Mouse (Mus musculus): ENCODE measurements around the gene Msmp. TPM values are rescaled to one million over a fixed set of nuclear protein-coding genes. Genes with fewer than 3 reads are reported as not detected.
A peak's percentile ranks its signal among the peaks of the same experiment; 100 is the strongest.

Gene Msmp
- total RNA-seq (2021): not detected

- DNase-seq (ENCODE audit: extremely low spot score in 1 of 2, low spot score in 1 of 2): no peak
These were observed at the start of gene Msmp for GRCm38 (mm10) chr4:43584444-43585416. Gene Msmp, minus strand, starts transcription at chr4:43584494.

- DNase-seq (ENCODE audit: extremely low spot score in 1 of 2, low spot score in 1 of 2): no peak
These were observed 49.4 kb upstream of the Msmp start for GRCm38 (mm10) chr4:43633736-43634135.

DNA sequence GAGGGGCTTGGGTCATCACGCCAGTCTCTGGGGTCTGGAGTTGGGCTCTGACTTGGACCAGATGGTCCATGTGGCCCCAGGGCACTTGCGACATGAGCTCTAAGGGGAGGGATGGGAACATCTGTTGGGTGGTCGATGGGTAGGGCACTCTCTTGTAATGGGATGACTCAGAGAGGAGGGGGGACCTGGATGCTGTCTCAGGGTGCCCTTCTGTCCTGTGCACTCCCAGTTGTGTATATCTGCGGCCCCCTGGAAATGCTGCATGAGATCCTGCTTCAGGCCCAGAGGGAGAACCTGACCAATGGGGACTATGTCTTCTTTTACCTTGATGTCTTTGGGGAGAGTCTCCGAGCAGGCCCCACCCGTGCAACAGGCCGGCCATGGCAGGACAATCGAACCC, 49.0 kb upstream of the Msmp start:
- DNase-seq (ENCODE audit: extremely low spot score in 1 of 2, low spot score in 1 of 2): no peak

- DNase-seq (ENCODE audit: extremely low spot score in 1 of 2, low spot score in 1 of 2): peak in 1 of 2 experiments; percentile 31
These were observed 47.9 kb upstream of the Msmp start for GRCm38 (mm10) chr4:43631956-43632920.

DNA sequence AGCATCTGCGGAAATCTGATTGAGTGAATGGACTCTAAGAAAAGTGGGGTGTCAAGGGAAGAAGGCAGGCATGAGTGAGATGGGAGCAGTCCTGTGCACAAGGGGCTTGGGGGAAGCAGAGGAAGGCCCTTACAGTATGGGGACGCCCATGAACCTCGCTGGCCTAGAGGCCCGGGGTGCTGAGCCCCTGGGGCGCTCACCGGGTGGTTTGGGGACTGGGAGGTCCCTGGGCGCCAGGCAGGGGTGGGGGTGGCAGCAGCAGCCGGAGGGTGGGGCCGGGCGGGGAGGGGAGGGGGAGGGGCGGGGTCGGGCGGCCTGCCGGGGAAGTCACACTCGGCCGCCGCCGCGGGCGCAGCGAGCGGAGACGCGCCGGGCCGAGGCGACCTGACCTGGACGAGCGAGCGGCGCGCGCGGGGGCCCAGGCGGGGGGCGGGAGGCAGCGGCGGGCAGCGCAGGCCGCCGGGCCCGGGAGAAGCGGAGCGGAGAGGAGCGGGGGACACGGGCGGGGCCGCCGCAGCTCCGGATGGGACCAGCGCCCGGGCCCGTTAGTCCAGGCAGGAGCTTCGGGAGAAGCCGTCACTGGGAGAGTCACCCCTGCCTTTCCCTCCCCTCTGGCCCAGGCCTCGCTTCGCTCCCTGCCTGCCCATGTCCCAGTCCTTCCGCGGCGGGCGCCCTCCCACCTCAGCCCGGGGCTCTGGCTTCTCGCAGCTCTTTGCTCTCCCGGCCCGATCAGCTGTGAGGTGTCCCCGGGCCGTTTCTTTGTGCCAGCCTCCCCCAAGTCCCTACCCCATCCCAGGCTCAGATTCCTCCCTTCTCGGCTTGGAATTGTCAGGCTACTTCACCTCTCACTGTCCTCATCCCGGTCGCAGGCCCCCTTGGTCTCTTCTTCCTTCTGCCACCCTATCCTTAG, 47.0 kb upstream of the Msmp start, which contains the start of gene Npr2:
Gene Npr2 (plus strand): TSS at position 890 of the 910 bp plus-strand sequence.
- peak; percentile 36 to 51 for DNase-seq (ENCODE audit: extremely low spot score in 1 of 2, low spot score in 1 of 2)

DNA sequence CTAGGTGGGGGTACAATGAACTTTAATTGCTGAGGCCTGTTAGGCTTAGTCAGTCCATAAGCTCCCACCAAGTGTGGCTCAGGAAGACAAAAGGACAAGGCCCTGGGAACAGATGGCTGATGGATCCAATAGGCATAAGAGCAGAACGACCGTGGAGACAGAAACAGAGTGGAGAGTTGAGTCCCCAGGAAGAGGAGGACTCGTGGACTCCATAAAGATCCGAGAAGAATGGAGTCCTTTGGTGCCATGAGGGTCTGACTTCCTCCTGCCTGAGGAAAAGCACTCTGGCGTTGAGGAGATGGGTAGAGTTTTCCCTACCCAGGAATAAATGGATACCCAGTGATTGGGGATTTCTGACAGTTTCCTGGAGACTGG, 46.4 kb upstream of the Msmp start:
- peak in 1 of 2 experiments; percentile 20 for DNase-seq (ENCODE audit: extremely low spot score in 1 of 2, low spot score in 1 of 2)

DNA sequence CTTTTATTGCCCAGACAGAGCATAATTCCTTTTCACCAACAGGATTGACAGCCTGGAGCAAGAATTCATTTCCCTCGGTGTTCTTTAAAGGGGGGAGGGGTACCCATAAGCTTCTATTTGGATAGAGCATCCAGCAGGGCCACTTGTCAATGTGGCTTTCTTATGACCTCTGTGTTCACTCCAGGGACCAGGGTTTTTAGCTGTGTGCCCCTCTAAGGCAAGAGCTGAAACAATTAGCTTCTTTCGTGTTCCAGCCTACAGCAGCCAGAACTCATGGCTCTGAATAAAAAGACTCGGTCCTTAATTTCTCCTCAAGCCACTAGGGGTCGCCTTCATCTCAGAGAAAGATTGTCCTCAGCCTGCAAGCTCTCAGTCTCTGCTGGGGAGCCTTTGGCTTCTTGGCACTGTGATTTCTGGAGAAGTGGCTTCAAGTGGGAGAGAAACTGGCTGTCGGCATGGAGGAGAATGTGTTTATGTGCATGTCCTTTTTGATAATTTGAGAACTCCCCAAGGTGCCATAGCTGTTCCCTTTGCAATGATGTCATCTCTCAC, 45.8 kb upstream of the Msmp start:
- peak; percentile 63 to 72 for DNase-seq (ENCODE audit: extremely low spot score in 1 of 2, low spot score in 1 of 2)

GRCm38 (mm10) chr4:43629106-43629817, 45.0 kb upstream of the Msmp start:
- DNase-seq (ENCODE audit: extremely low spot score in 1 of 2, low spot score in 1 of 2): no peak

DNA sequence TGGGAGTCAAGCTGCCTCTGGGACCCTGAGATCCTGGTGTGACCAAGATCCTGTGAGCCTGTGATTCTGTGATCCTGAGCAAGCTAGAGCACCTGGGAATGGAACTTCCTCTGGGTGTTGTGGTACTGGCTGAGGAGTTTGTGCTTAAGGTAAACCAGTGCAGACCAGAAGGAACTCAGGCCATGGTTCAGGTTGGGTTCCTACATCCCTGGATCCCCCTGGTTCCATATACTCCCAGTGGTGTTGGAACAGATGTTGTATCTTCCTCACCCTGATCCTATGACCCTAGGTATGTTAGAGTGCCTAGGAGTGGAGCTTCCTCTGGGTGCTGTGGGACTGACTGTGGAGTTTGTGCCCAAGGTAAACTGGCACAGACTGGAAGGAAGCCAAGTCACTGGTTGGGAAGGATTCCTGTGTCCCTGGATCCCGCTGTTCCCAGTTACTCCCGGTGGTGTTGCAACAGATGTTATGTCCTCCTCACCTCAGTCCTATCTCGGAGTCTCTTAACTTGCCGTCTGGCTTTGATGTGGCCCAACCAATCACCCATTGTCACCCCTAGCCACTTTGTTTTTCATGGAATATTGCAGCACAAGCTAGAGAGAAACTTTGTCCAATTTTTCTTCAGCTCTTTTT, 36.0 kb upstream of the Msmp start:
- no peak for DNase-seq (ENCODE audit: extremely low spot score in 1 of 2, low spot score in 1 of 2)

DNA sequence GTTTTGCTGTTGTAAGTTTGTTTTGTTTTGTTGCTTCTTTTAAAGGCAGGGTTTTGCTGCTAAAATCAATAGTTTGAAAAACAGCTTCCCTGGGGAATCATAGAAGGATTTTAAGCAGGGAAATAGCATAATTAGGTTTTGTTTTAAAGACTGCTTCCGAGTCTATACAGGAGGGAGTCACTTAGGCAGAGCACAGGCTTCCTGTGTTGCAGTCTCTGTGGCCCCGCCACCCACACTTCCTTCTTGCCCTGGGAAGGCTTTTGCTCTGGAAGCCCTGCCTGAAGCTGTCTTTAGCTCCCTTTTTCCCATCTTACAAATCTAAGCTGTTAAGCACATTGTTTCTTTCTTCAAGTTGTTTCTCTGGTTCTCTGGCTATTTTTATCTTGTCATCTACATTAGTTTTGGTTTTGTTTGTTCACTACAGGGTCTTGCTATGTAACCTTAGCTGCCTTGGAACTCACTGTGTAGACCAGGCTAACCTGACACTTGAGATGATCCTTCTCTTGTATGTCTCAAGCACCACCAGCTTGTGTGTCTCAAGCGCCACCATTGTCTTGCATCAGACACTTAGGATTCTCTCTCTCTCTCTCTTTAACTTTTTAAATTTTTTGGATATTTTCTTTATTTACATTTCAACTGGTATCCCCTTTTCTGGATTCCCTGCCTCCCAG, 28.9 kb upstream of the Msmp start:
- DNase-seq (ENCODE audit: extremely low spot score in 1 of 2, low spot score in 1 of 2): no peak

- DNase-seq (ENCODE audit: extremely low spot score in 1 of 2, low spot score in 1 of 2): no peak
These were observed 28.2 kb upstream of the Msmp start for GRCm38 (mm10) chr4:43612534-43612933.

DNA sequence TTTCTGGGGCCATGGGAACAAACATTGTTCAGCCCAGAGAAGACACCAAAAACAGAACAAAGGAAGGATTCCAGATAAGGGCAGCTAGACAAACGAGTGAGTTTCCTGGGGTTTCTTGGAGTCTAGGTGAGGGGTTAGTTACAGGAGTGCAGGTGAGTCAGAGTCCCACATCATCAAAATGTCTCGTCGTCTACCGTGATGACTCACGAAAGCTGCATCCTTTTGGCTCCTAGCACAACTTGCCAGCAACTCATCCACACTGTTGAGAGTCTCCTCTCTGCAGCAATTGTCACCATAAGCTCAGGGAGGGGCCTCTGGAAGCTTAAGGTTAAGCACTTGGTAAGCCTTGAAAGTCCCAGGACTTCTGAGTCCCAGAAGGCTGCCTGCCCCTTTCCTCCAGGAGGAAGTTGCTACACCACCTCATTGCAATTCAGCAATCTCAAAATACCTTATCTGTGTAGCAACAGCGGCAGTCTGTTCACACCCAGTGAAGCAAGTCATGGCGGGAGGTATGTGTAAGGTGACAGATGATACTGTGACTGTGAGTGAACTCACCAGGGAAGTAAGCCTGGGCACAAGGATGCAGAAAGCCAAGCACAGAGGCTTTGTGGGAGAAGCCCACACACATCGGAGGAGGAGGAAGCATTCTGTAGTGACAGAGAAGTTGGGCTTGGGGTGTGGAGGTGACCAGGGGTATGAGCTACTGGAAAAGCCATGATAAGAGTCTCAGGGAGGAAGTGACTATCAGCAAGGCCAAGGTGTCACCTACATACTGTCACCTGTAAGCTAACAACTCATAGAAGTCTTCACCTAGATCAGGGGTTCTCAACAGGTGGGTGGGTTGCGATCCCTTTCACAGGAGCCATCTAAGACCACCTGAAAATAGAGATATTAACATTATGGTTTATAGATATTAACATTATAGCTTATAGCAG, 20.7 kb upstream of the Msmp start:
- no peak for DNase-seq (ENCODE audit: extremely low spot score in 1 of 2, low spot score in 1 of 2)

- DNase-seq (ENCODE audit: extremely low spot score in 1 of 2, low spot score in 1 of 2): no peak
These were observed 19.8 kb upstream of the Msmp start for GRCm38 (mm10) chr4:43604099-43604498.

- no peak for DNase-seq (ENCODE audit: extremely low spot score in 1 of 2, low spot score in 1 of 2)
These were observed 16.1 kb upstream of the Msmp start for GRCm38 (mm10) chr4:43600195-43600934.

DNA sequence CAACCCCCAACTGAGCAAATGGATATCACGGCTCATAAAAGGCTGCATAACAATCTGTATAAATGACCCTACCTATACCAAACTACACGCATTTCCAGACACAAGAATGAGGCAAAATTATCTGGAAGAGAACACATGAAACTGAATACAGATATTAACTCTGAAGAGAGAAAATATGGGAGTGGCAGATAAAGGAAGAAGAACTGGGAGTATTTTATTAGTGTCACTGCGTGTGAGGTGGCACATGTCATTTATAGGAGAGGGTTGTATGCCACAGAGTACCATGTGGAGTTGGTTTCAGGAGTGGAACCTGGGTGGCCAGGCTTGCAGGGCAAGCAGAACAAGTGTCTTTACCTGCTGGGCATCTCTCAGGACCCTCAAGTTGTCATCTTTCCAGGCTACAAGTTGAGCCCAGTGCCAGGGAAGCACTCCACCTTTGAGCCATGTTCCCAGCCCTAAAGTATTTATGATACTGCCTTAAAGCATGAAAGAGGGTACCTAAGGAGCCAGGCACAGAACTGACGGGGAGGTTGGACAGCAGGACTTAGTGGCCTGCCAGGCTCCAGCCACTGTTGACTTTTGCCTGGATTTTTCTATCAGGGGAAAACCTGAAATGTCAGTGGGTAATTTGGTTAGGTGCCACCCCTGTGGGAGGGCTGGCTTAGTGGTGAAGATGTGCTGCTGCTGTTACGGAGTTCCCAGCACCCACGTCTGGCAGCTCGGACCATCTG, 14.5 kb upstream of the Msmp start:
- no peak for DNase-seq (ENCODE audit: extremely low spot score in 1 of 2, low spot score in 1 of 2)

GRCm38 (mm10) chr4:43598200-43598599, 13.9 kb upstream of the Msmp start:
- no peak for DNase-seq (ENCODE audit: extremely low spot score in 1 of 2, low spot score in 1 of 2)

All from layer of hippocampus, postnatal 25 days (tissue).